Mouse (Mus musculus) skeletal muscle tissue, adult 2 months (tissue): ENCODE data around the gene Lgmn.

Experiments used
- DNase-seq: peaks from one replicate; pipeline ENCODE4 v3.0.0-alpha.2; 2012; ENCODE audit warnings: low read depth, low spot score

The Lgmn gene

DNA sequence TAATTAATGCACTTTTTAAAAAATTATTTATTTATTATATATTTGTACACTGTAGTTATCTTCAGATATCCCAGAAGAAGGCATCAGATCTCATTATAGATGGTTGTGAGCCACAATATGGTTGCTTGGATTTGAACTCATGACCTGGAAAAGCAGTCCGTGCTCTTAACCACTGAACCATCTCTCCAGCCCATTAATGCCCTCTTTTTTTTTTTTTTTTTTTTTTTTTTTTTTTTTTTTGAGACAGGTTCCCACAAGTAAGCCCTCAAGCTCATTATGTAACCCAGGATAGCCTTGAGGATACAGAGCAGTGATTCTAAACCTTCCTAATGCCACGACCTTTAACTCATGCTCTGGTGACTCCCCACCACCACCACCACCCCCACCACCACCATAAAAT is 48.5 kb downstream of the Lgmn start:
- no peak for DNase-seq

DNA sequence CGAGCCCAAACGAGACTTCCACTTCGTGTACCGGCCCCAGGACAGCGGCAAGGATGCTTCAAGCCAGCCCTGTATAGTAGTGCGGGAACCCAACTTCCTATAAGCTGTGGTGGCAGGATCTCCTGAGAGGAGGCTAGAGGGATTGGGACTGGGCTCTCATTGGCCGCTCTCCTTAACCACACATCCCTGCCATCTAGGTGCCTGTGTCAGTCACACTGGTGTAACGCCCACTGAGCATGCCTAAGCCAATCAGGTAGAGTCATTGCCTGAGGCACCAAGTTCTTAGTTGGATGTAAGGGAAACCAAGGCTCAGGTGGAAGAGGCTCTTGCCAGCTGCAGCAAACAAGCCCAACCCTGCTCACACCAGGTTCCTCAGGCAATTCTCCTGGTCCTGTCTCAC is 49.6 kb downstream of the Lgmn start:
- no peak for DNase-seq

GRCm38 (mm10) chr12:102387219-102387917 is 52.2 kb downstream of the Lgmn start:
- peak; percentile 68 for DNase-seq

- no peak for DNase-seq
These were observed 54.8 kb downstream of the Lgmn start for GRCm38 (mm10) chr12:102384819-102385218.

GRCm38 (mm10) chr12:102383288-102383687 is 56.3 kb downstream of the Lgmn start:
- DNase-seq, result no peak

DNA sequence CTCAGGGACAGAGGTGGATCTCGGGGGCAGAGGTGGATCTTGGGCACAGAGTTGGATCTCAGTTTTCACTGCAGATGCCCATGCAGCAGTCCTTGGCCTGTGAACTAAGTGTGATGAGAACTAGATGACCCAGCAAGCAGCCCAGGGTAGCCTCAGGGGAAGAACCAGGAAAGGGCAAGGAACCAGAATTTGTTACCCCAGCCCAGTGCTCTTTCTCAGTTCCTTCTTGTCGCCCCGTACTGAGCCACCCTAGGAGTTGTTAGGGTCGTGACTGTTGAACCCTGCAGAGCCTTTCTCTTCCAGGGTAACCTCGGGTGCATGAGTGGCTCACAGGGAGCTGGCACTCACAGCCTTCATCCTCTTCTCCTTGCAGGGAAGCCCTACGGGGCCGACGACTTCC is 57.4 kb downstream of the Lgmn start:
- DNase-seq, result no peak

- DNase-seq, result no peak
These were observed 67.3 kb downstream of the Lgmn start for GRCm38 (mm10) chr12:102372322-102372721.

- DNase-seq, result no peak
These were observed 68.6 kb downstream of the Lgmn start for GRCm38 (mm10) chr12:102370931-102371500.

GRCm38 (mm10) chr12:102369488-102370235 is 70.0 kb downstream of the Lgmn start:
- no peak for DNase-seq

DNA sequence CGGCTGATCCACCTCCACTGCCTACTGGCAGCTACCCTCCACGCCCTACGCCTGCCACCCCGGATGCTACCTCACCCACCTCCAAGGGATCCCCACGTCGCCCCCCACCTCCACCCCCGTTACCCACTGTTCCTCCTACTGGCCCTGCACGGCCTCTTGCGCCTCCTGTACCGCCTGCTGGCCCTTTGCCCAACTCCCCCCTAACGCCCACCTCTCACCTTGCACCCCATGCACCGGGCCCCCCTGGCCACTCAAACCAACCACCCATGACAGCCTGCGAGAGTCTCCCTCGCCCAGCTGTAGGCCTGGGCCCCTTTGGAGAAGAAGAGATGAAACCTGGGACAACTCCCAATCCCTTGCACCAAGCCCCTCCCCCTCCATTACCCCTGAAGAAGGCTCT is 71.1 kb downstream of the Lgmn start:
- no peak for DNase-seq

GRCm38 (mm10) chr12:102368066-102368465 is 71.5 kb downstream of the Lgmn start:
- DNase-seq, result no peak

- DNase-seq, result no peak
These were observed 72.5 kb downstream of the Lgmn start for GRCm38 (mm10) chr12:102367075-102367474.

DNA sequence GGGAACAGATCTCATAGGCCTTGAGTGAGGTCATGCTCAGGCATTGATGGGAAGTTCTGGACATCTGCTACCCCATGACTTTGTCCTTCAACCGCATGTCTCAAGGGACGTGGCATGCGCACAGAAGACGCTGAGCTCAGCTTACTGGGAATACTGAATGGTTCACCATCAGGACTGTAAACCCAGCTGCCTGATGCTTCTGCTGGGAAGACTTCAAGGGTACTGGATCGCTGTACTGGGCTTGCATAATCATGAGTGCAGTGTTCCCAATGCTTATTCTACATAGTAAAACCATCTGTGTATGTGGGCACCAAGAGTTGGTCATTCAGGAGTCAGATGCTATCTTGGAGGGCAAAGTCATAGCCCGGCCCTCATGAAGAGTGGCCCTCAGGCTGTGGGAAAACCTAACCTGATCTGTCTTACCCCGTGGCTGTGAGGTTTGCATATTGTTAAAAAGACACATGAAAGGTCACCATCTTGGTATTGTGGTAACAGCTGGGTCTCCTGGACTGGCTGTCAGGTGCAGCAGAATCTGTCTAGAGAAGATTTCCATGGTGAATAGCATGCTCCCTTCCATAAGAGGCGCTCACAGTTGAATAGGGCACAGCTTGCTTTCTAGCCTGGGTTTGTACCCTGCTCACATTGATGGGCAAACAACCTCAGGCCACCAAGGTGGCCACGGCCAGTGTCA is 73.3 kb downstream of the Lgmn start:
- no peak for DNase-seq

DNA sequence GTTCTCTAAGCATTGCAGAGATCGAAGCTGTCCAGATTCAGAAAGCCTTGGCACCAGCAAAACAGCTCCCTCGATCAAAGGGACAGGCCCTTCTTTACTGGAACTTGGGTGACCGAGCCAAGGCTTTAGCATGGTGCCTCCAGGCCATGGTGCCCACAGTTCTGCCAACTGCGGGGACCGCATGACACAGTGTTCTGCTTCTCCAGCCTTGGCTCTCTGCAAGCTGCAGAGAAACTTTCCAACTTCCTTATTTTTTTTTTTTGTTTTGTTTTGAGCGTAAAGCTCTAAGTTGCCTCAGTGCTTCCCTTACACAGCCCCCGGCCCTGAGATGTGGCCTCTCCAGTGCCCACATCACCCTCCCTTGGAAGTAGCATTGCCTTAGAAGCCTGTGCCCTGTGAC is 74.6 kb downstream of the Lgmn start:
- DNase-seq, result no peak

DNA sequence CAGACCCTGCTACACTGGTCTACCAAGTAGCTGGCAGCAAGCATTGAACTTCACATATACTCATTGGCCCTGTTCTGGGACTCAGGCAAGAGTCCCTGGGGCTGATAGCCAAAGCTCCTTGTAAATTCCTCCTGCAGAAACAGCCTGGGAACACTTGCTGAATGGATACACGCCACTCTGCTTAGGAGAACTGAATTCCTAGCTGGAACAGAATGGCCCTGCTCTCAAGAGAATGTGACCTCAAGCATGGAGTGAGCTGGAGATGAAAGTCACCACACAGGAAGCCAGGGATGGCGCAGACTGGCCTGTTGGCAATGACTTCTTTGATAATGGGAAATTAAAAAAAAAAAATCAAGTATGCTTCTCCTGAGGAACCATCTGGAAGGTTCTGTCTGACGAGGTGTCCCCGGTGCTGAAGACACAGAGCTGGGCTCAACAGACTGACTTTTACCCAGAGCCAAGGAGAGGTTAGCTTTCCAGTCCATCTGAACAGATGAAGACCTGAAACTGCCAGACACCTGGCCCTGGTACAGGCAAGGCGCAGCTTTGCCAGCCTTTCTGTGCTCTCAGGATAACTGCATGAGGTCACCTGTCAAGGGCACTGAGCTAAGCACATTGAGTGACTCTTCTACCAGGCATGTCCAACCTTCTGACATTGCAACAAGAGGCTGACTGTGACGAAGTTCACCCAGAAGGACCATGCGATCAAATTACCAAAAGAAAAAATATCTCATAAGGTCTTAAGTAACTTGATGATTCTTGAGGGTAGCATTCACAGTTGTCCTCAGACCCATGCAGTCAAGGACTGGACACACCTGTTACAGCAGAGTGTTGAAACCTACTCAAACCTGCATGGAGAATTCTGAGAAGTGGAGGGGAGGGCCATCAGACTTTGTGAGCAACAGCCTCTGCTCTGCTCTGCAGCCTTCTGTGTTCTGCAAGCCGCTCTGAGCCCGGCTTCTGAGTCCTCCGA is 78.1 kb downstream of the Lgmn start:
- peak; percentile 42 for DNase-seq

- no peak for DNase-seq
These were observed 80.2 kb downstream of the Lgmn start for GRCm38 (mm10) chr12:102359390-102359789.

DNA sequence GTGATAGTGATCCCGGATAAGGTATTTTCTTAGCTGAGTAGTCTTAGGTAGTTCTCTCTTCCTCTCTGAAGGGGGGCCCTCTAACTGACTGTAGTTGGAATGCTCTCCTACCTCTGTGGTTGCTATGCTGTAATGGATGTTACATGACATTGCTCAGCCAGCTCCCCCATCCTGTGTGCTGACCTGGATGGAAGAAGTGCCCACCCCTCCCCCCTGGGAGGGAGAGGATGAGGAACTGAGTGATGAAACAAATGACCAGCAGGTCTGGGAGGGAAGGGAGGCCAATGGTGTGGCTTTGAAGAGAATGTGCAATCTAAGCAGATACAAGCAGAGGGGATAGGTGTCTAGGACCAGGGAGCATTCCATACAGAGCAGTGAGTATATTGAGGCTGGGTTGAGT is 82.8 kb downstream of the Lgmn start:
- DNase-seq, result no peak

- no peak for DNase-seq
These were observed 83.8 kb downstream of the Lgmn start for GRCm38 (mm10) chr12:102355784-102356183.

DNA sequence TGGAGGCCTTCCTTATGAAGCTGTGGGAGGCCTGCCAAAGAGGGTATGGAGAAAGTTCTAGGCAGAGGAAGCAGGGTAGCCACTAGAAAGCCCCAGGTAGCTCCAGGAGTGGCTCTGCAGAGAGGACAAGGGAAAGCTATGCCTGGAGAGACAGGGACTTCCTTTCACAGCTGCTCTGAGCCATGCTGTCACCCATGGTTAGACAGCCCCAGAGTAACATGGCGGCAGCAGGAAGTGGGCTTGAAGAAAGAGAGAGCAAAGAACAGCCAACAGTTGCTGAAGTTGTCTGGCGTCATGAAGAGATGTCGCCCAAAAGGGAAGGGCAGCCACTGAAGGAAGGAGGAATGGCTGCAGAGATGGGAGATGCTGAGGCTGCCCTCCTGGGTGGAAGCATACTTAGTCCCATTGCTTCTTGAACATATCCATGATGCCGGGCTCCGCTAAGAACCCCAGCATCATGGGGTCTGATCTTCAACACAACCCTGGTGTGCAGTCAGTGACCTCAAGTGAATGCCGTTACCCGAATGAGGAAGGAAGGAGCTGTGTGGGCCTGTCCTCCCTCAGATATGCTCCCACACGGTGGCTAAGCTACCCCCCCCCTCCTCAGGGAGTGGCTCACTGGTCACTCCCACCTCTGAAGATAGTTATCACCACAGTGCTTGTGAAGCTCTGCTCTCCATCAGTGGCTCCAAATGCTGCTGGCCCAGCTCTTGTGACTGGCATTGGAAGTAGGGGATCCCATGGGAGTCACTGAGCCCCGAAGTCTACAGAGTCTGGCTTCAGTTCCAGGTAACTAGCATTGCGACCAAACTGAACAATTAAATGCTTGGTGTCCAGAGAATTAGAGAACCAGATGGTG is 85.3 kb downstream of the Lgmn start:
- DNase-seq, result no peak

DNA sequence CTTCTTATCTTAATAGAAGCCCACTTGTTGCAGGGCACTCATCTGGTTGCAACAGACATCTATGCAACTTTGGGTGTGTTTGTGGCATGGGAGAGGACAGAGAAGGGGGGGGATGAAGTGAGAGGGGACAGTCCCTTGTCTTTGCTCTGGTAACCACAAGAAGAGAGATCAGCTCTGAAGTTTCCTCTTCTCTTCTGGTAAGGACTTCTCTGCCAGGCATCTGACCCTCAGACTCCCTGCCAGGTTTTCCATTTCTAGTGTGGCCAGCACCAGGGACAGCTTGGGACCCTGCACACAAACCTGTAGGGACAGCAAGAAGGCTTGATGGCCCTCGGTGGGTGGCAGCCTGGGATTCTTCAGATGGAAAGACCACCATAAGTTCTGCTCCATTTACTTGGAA is 88.6 kb downstream of the Lgmn start:
- DNase-seq, result no peak
